9 mouse cellular contexts compared by ENCODE assay signal in the genomic region with DNA sequence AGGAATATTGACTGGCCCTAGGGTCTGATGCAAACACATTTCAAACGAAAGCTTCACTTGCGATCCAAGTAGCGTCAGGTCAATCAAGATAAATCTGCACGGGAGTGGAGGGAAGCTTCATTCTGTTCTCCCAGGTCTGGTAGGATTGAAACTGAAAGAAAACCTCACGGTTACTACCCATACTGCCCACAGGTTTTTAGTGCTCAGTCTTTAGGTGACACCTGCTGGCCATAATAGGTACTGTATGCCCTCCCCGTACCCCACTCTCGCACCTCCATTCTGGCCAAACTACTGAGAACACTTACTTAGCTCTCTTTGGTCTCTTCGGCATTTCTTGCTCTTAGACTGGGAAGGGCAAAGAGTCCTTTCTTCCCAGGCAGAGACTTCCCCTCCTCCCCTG. TPM values are rescaled to one million over a fixed set of nuclear protein-coding genes. Genes with fewer than 3 reads are reported as not detected.
DNase-seq lines count a peak whose midpoint lies in the region; ATAC-seq and TF ChIP-seq lines count a peak whose summit lies in the region.
"Had no signal": no experiment of that assay in that cellular context is flagged by ENCODE, and none has a peak within 500 bp of the region (broad histone marks: within the 10 kb centered on the region; RNA-seq: fewer than 3 reads in every experiment).

No protein-coding gene starts in this region.

- no peaks in the 10 kb centered on the region for H3K36me3 ChIP-seq in forebrain, postnatal 0 days (ENCODE audit: insufficient read depth)
- H3K36me3 ChIP-seq in forebrain, embryonic 13.5 days (ENCODE audit: poor library complexity, severe bottlenecking), result no peaks in the 10 kb centered on the region
- no peaks in the 10 kb centered on the region for H3K36me3 ChIP-seq in embryonic facial prominence, embryonic 12.5 days
- H3K36me3 ChIP-seq in intestine, embryonic 16.5 days (ENCODE audit: control insufficient read depth, insufficient read depth, low read length), result no peaks in the 10 kb centered on the region
- no peaks in the 10 kb centered on the region for H3K36me3 ChIP-seq in liver, embryonic 15.5 days (replicated peaks)
- H3K36me3 ChIP-seq in small intestine, adult 2 months (ENCODE audit: control insufficient read depth, insufficient read depth, low read length), result no peaks in the 10 kb centered on the region
- H3K36me3 ChIP-seq: neural tube, embryonic 12.5 days had no signal

- H3K9me3 ChIP-seq in forebrain, postnatal 0 days (ENCODE audit: low read length), result no peaks in the 10 kb centered on the region
- H3K9me3 ChIP-seq in forebrain, embryonic 13.5 days (replicated peaks), result no peaks in the 10 kb centered on the region
- no peaks in the 10 kb centered on the region for H3K9me3 ChIP-seq in embryonic facial prominence, embryonic 12.5 days
- no peaks in the 10 kb centered on the region for H3K9me3 ChIP-seq in intestine, embryonic 16.5 days (ENCODE audit: control insufficient read depth, low read length)
- H3K9me3 ChIP-seq in liver, embryonic 15.5 days (replicated peaks), result no peaks in the 10 kb centered on the region
- H3K9me3 ChIP-seq: neural tube, embryonic 12.5 days had no signal

- DNase-seq in forebrain, postnatal 0 days, result peak; percentile 67
- peak; percentile 68 for DNase-seq in 416B (ENCODE audit: low read depth)
- DNase-seq in adrenal gland, adult 2 months, result peak; percentile 58

- H3K4me3 ChIP-seq in forebrain, postnatal 0 days (ENCODE audit: low read depth, low read length), result no peak overlapping the region
- H3K4me3 ChIP-seq in forebrain, embryonic 13.5 days, result no peak overlapping the region
- H3K4me3 ChIP-seq in embryonic facial prominence, embryonic 12.5 days, result no peak overlapping the region
- peak overlapping the region; percentile 28 for H3K4me3 ChIP-seq in intestine, embryonic 16.5 days (ENCODE audit: low read length)
- peak overlapping the region; percentile 34 for H3K4me3 ChIP-seq in liver, embryonic 15.5 days (replicated peaks)
- H3K4me3 ChIP-seq in small intestine, adult 2 months (ENCODE audit: low read depth, low read length), result peak overlapping the region; percentile 7; the same call in 1 of the 2 replicates
- H3K4me3 ChIP-seq: neural tube, embryonic 12.5 days had no signal

- no peak overlapping the region for H3K27ac ChIP-seq in forebrain, postnatal 0 days (ENCODE audit: low read depth, low read length)
- H3K27ac ChIP-seq in forebrain, embryonic 13.5 days, result no peak overlapping the region
- H3K27ac ChIP-seq in embryonic facial prominence, embryonic 12.5 days, result no peak overlapping the region
- no peak overlapping the region for H3K27ac ChIP-seq in intestine, embryonic 16.5 days (ENCODE audit: low read length)
- no peak overlapping the region for H3K27ac ChIP-seq in liver, embryonic 15.5 days (replicated peaks)
- H3K27ac ChIP-seq in small intestine, adult 2 months (ENCODE audit: insufficient read depth, low read depth, low read length), result no peak overlapping the region
- H3K27ac ChIP-seq: neural tube, embryonic 12.5 days had no signal

- H3K9ac ChIP-seq in forebrain, postnatal 0 days, result no peak overlapping the region
- H3K9ac ChIP-seq in forebrain, embryonic 13.5 days, result no peak overlapping the region
- no peak overlapping the region for H3K9ac ChIP-seq in embryonic facial prominence, embryonic 12.5 days
- H3K9ac ChIP-seq in intestine, embryonic 16.5 days (ENCODE audit: low read depth, low read length), result peak overlapping the region; percentile 45
- no peak overlapping the region for H3K9ac ChIP-seq in liver, embryonic 15.5 days
- H3K9ac ChIP-seq: neural tube, embryonic 12.5 days had no signal

- H3K4me1 ChIP-seq in forebrain, postnatal 0 days (ENCODE audit: insufficient read depth), result no peaks in the 10 kb centered on the region
- H3K4me1 ChIP-seq in forebrain, embryonic 13.5 days, result peaks cover 3% of the 10 kb centered on the region
- H3K4me1 ChIP-seq in embryonic facial prominence, embryonic 12.5 days, result no peaks in the 10 kb centered on the region; the same call in 1 of the 2 replicates
- no peaks in the 10 kb centered on the region for H3K4me1 ChIP-seq in intestine, embryonic 16.5 days (ENCODE audit: control insufficient read depth, insufficient read depth, low read length)
- 0 out of 2 replicates have a peak, but pooled peaks cover under 1% of the 10 kb centered on the region for H3K4me1 ChIP-seq in liver, embryonic 15.5 days (replicated peaks)
- H3K4me1 ChIP-seq in small intestine, adult 2 months (ENCODE audit: control insufficient read depth, insufficient read depth, insufficient read length, low read length), result peaks cover 5% of the 10 kb centered on the region; the same call in 1 of the 2 replicates

- ATAC-seq in forebrain, postnatal 0 days, result peak; percentile 46; the same call in 1 of the 2 replicates
- no peak for ATAC-seq in forebrain, embryonic 13.5 days
- no peak for ATAC-seq in embryonic facial prominence, embryonic 12.5 days (ENCODE audit: insufficient number of reproducible peaks, insufficient read depth, low FRiP score, low TSS enrichment)
- peak; percentile 67 for ATAC-seq in intestine, embryonic 16.5 days
- no peak for ATAC-seq in liver, embryonic 15.5 days (ENCODE audit: insufficient read depth)

- H3K4me2 ChIP-seq in forebrain, postnatal 0 days (ENCODE audit: low read depth), result no peak overlapping the region
- no peak overlapping the region for H3K4me2 ChIP-seq in forebrain, embryonic 13.5 days
- 0 out of 2 replicates have a peak overlapping the region, but pooled peaks have one; percentile 18 for H3K4me2 ChIP-seq in embryonic facial prominence, embryonic 12.5 days (replicated peaks)
- peak overlapping the region; percentile 46 for H3K4me2 ChIP-seq in intestine, embryonic 16.5 days (ENCODE audit: low read depth, low read length)
- H3K4me2 ChIP-seq in liver, embryonic 15.5 days, result peak overlapping the region; percentile 42
- H3K4me2 ChIP-seq: neural tube, embryonic 12.5 days had no signal

- TF ChIP-seq POLR2A in small intestine, adult 2 months (IDR thresholded peaks at IDR 0.05; ENCODE audit: low read depth, low read length), result no peak

- 27% methylated on average over 8 of the region's 8 CpGs for WGBS in forebrain, postnatal 0 days
- 34% methylated on average over 8 of the region's 8 CpGs for WGBS in forebrain, embryonic 13.5 days
- WGBS in embryonic facial prominence, embryonic 12.5 days, result 27% methylated on average over 8 of the region's 8 CpGs
- WGBS in intestine, embryonic 16.5 days, result 20% methylated on average over 8 of the region's 8 CpGs
- WGBS in liver, embryonic 15.5 days (ENCODE audit: insufficient replicate concordance), result 11% methylated on average over 8 of the region's 8 CpGs
- WGBS in small intestine, adult 2 months, result 8% methylated on average over 8 of the region's 8 CpGs

- TF ChIP-seq CTCF in forebrain, postnatal 0 days (IDR thresholded peaks at IDR 0.05; ENCODE audit: low read depth), result peak; percentile 82
- TF ChIP-seq CTCF in small intestine, adult 2 months (IDR thresholded peaks at IDR 0.05; ENCODE audit: extremely low read depth, insufficient read length, insufficient replicate concordance, low read depth, low read length), result peak; percentile 74; the same call in 1 of the 2 replicates

- H3K27me3 ChIP-seq in forebrain, postnatal 0 days (ENCODE audit: insufficient read depth, low read length), result no peaks in the 10 kb centered on the region
- no peaks in the 10 kb centered on the region for H3K27me3 ChIP-seq in forebrain, embryonic 13.5 days
- no peaks in the 10 kb centered on the region; the same call in 1 of the 2 replicates for H3K27me3 ChIP-seq in embryonic facial prominence, embryonic 12.5 days
- no peaks in the 10 kb centered on the region for H3K27me3 ChIP-seq in intestine, embryonic 16.5 days (replicated peaks; ENCODE audit: control insufficient read depth, insufficient read depth, low read length)
- H3K27me3 ChIP-seq in liver, embryonic 15.5 days, result no peaks in the 10 kb centered on the region
- no peaks in the 10 kb centered on the region for H3K27me3 ChIP-seq in small intestine, adult 2 months (ENCODE audit: control insufficient read depth, insufficient read depth, low read length)
- H3K27me3 ChIP-seq: neural tube, embryonic 12.5 days had no signal

RNA-seq across cellular contexts. Expression of a gene that starts 9.2 kb away (rescaled TPM):
- 28.9 and 42.6 TPM in 2 replicates for total RNA-seq in forebrain, postnatal 0 days (2014; rRNA removed)
- polyA plus RNA-seq in forebrain, postnatal 0 days (2015; fragmentation: Nextera tagmentation; extraction: Ambion mirVana), result 13.4 and 19.6 TPM in 2 replicates
- polyA plus RNA-seq in forebrain, embryonic 13.5 days (2015; fragmentation: Nextera tagmentation; extraction: Ambion mirVana), result 9.6 and 13.6 TPM in 2 replicates
- total RNA-seq in adrenal gland, adult 2 months (2021), result 1 to 10 TPM in 1 of 2 experiments, under 1 TPM in 1; 0.55 to 1.3 TPM
- 2.9 and 4.1 TPM in 2 replicates for polyA plus RNA-seq in adrenal gland, adult 2 months (2012; rRNA removed)
- 0.87 and 1.2 TPM in 2 replicates for polyA plus RNA-seq in embryonic facial prominence, embryonic 12.5 days (2016; fragmentation: Nextera tagmentation; extraction: Ambion mirVana)
- 0.29 and 0.33 TPM in 2 replicates for polyA plus RNA-seq in intestine, embryonic 16.5 days (2015; fragmentation: Nextera tagmentation; extraction: Ambion mirVana)
- polyA plus RNA-seq in liver, embryonic 15.5 days (2015; fragmentation: Nextera tagmentation; extraction: Ambion mirVana), result 0.01 TPM in 1 of 2 replicates, not detected in the other
- 0.48 and 0.62 TPM in 2 replicates for polyA plus RNA-seq in small intestine, adult 2 months (2012; rRNA removed)

RNA-seq across cellular contexts. Expression of a gene that starts 17.8 kb away (rescaled TPM):
- total RNA-seq in forebrain, postnatal 0 days (2014; rRNA removed), result 22.6 and 22.7 TPM in 2 replicates
- polyA plus RNA-seq in forebrain, postnatal 0 days (2015; fragmentation: Nextera tagmentation; extraction: Ambion mirVana), result 15.9 and 16.6 TPM in 2 replicates
- polyA plus RNA-seq in forebrain, embryonic 13.5 days (2015; fragmentation: Nextera tagmentation; extraction: Ambion mirVana), result 3.0 and 5.6 TPM in 2 replicates
- 1 to 10 TPM; 5.0 to 5.2 TPM for total RNA-seq in adrenal gland, adult 2 months (2021)
- polyA plus RNA-seq in adrenal gland, adult 2 months (2012; rRNA removed), result 11.7 and 13.8 TPM in 2 replicates
- 2.9 and 3.8 TPM in 2 replicates for polyA plus RNA-seq in embryonic facial prominence, embryonic 12.5 days (2016; fragmentation: Nextera tagmentation; extraction: Ambion mirVana)
- 2.2 and 3.1 TPM in 2 replicates for polyA plus RNA-seq in intestine, embryonic 16.5 days (2015; fragmentation: Nextera tagmentation; extraction: Ambion mirVana)
- 0.60 and 0.62 TPM in 2 replicates for polyA plus RNA-seq in liver, embryonic 15.5 days (2015; fragmentation: Nextera tagmentation; extraction: Ambion mirVana)
- 2.3 and 4.6 TPM in 2 replicates for polyA plus RNA-seq in small intestine, adult 2 months (2012; rRNA removed)

RNA-seq across cellular contexts. Expression of a gene that starts 47.3 kb away (rescaled TPM):
- total RNA-seq in forebrain, postnatal 0 days (2014; rRNA removed), result 412 and 499 TPM in 2 replicates
- polyA plus RNA-seq in forebrain, postnatal 0 days (2015; fragmentation: Nextera tagmentation; extraction: Ambion mirVana), result 739 and 836 TPM in 2 replicates
- 291 and 322 TPM in 2 replicates for polyA plus RNA-seq in forebrain, embryonic 13.5 days (2015; fragmentation: Nextera tagmentation; extraction: Ambion mirVana)
- total RNA-seq in adrenal gland, adult 2 months (2021), result 100 to 1,000 TPM; 201 to 299 TPM
- polyA plus RNA-seq in adrenal gland, adult 2 months (2012; rRNA removed), result 191 and 211 TPM in 2 replicates
- polyA plus RNA-seq in embryonic facial prominence, embryonic 12.5 days (2016; fragmentation: Nextera tagmentation; extraction: Ambion mirVana), result 117 and 121 TPM in 2 replicates
- 65.8 and 66.7 TPM in 2 replicates for polyA plus RNA-seq in intestine, embryonic 16.5 days (2015; fragmentation: Nextera tagmentation; extraction: Ambion mirVana)
- 1.9 TPM in 2 replicates for polyA plus RNA-seq in liver, embryonic 15.5 days (2015; fragmentation: Nextera tagmentation; extraction: Ambion mirVana)
- 18.9 and 20.6 TPM in 2 replicates for polyA plus RNA-seq in small intestine, adult 2 months (2012; rRNA removed)

Comparison
In these comparisons a context has a peak if more than half of its experiments do, and no peak if none do; other contexts are left out.
1. ATAC-seq: peak in forebrain, postnatal 0 days (single experiment) and intestine, embryonic 16.5 days (single experiment); none in forebrain, embryonic 13.5 days (single experiment), embryonic facial prominence, embryonic 12.5 days (single experiment) and liver, embryonic 15.5 days (single experiment).
2. H3K4me2 ChIP-seq: peak in embryonic facial prominence, embryonic 12.5 days (single experiment), intestine, embryonic 16.5 days (single experiment) and liver, embryonic 15.5 days (single experiment); none in forebrain, postnatal 0 days (single experiment) and forebrain, embryonic 13.5 days (single experiment).
3. H3K4me3 ChIP-seq: peak in intestine, embryonic 16.5 days (single experiment), liver, embryonic 15.5 days (single experiment) and small intestine, adult 2 months (single experiment); none in forebrain, postnatal 0 days (single experiment), forebrain, embryonic 13.5 days (single experiment) and embryonic facial prominence, embryonic 12.5 days (single experiment).
4. Peak in every context shown above with its lines, with median percentiles within 50 percentile points of each other: DNase-seq.